Mouse (Mus musculus) embryonic fibroblast, embryonic 13.5 days (primary cell): Measurements from ENCODE around the gene Stbd1.

Experiments used
- CTCF ChIP-seq: IDR thresholded peaks from 2 replicates; pipeline ENCODE4 v1.5.1; 2011; ENCODE audit warnings: mild to moderate bottlenecking, control low read depth, low read length, moderate library complexity, borderline replicate concordance; ENCODE audit not compliant: insufficient read depth
- POLR2A ChIP-seq: IDR thresholded peaks from 2 replicates; pipeline ENCODE4 v1.6.1; 2011; ENCODE audit warnings: low read depth, mild to moderate bottlenecking, control low read depth, low read length, moderate library complexity

- TF ChIP-seq POLR2A (no peak), CTCF (no peak)
Measured at GRCm38 (mm10) chr5:92633526-92633925, 30.7 kb downstream of the Stbd1 start.
